Mouse (Mus musculus) G1E (cell line): ENCODE data around the gene Kcnj6. TPM values are rescaled to one million over a fixed set of nuclear protein-coding genes. Genes with fewer than 3 reads are reported as not detected.

ENCODE experiments used
- ATAC-seq: 2 replicates; pipeline ENCODE4 v1.8.0; 2016; ENCODE audit warnings: mild to moderate bottlenecking; ENCODE audit not compliant: insufficient number of reproducible peaks, poor library complexity, low FRiP score, severe bottlenecking; ENCODE audit errors: extremely low read depth
- DNase-seq: peaks from one replicate; pipeline ENCODE4 v3.0.0; 2012; ENCODE audit warnings: low spot score
- H3K27me3 ChIP-seq: 2 replicates; pipeline ENCODE4 v1.6.1; 2012; ENCODE audit warnings: mild to moderate bottlenecking, low read length, inconsistent platforms; ENCODE audit not compliant: insufficient read depth
- H3K36me3 ChIP-seq: replicated peaks from 2 replicates; pipeline ENCODE3; 2012; ENCODE audit warnings: mild to moderate bottlenecking, inconsistent platforms
- H3K4me1 ChIP-seq: 2 replicates; pipeline ENCODE4 v1.6.1; 2012; ENCODE audit warnings: low read depth, low read length, inconsistent platforms, mixed read lengths; ENCODE audit not compliant: insufficient read depth
- H3K4me3 ChIP-seq: 2 replicates; pipeline ENCODE4 v1.5.1; 2012; ENCODE audit warnings: low read depth, mild to moderate bottlenecking, inconsistent platforms, low read length, moderate library complexity, mixed read lengths
- H3K9me3 ChIP-seq: replicated peaks from 2 replicates; pipeline ENCODE4 v1.6.1; 2012; ENCODE audit warnings: inconsistent platforms
- CTCF ChIP-seq: IDR thresholded peaks from 2 replicates; pipeline ENCODE4 v1.5.1; 2012; ENCODE audit warnings: low read depth, low read length, inconsistent platforms, mixed read lengths
- GATA1 ChIP-seq: IDR thresholded peaks from 2 replicates; pipeline ENCODE4 v1.6.1; 2012; ENCODE audit warnings: borderline replicate concordance, low read length, inconsistent platforms, mixed read lengths
- GATA2 ChIP-seq: IDR thresholded peaks from 2 replicates; pipeline ENCODE4 v1.6.1; 2012; ENCODE audit warnings: low read depth, low read length, inconsistent platforms, borderline replicate concordance
- POLR2AphosphoS5 ChIP-seq: IDR thresholded peaks from 2 replicates; pipeline ENCODE4 v1.6.1; 2012; ENCODE audit warnings: low read depth, low read length, inconsistent platforms; ENCODE audit not compliant: insufficient replicate concordance
- TAL1 ChIP-seq: conservative IDR thresholded peaks from 2 replicates; pipeline ENCODE4 v1.6.1; 2012; ENCODE audit warnings: low read depth, low read length, inconsistent platforms, mixed read lengths
- polyA plus RNA-seq: library from polyadenylated mRNA; stranded (reverse); fragments of >175 nt; gene quantifications from 2 replicates; pipeline ENCODE4 v1.2.3, GENCODE M21; 2012
- total RNA-seq, 2 experiments: library from RNA; stranded (forward) in 1 of 2; stranded (reverse) in 1 of 2; fragments of 200-1000 nt in 1 of 2; fragments of >200 nt in 1 of 2; fragmentation: Nextera tagmentation in 1 of 2; gene quantifications; 2 replicates each; pipeline ENCODE4 v1.2.3; 2014 to 2017

The Kcnj6 gene
- total and polyA plus RNA-seq, 3 experiments: 0.22 TPM; not detected in 2

- Histone ChIP-seq H3K27me3 (no peaks in the 10 kb centered on the region), H3K4me1 (no peaks in the 10 kb centered on the region), H3K9me3 (peaks cover 2% of the 10 kb centered on the region; the same call in 1 of the 2 replicates), H3K4me3 (no peak overlapping the region), H3K36me3 (no peaks in the 10 kb centered on the region)
- ATAC-seq: no peak
- TF ChIP-seq GATA1 (no peak), POLR2AphosphoS5 (no peak), GATA2 (no peak), CTCF (no peak), TAL1 (no peak)
- DNase-seq: no peak
These were observed 131.7 kb downstream of the Kcnj6 start for GRCm38 (mm10) chr16:94865796-94866195.

- no peaks in the 10 kb centered on the region for H3K36me3 ChIP-seq
- TF ChIP-seq GATA1: no peak
- TF ChIP-seq TAL1: no peak
- H3K4me3 ChIP-seq: no peak overlapping the region
- peaks cover 2% of the 10 kb centered on the region; the same call in 1 of the 2 replicates for H3K9me3 ChIP-seq
- no peak for ATAC-seq
- DNase-seq: no peak
- no peaks in the 10 kb centered on the region for H3K4me1 ChIP-seq
- H3K27me3 ChIP-seq: no peaks in the 10 kb centered on the region
These were observed 132.4 kb downstream of the Kcnj6 start for GRCm38 (mm10) chr16:94865101-94865500.

- no peaks in the 10 kb centered on the region for H3K36me3 ChIP-seq
- ATAC-seq: no peak
These were observed 134.0 kb downstream of the Kcnj6 start for GRCm38 (mm10) chr16:94863475-94863874.

GRCm38 (mm10) chr16:94855990-94856389 is 141.5 kb downstream of the Kcnj6 start:
- DNase-seq: no peak
- Histone ChIP-seq H3K27me3 (no peaks in the 10 kb centered on the region), H3K9me3 (peaks cover 12% of the 10 kb centered on the region), H3K4me1 (no peaks in the 10 kb centered on the region), H3K4me3 (no peak overlapping the region), H3K36me3 (no peaks in the 10 kb centered on the region)
- ATAC-seq: no peak
- TF ChIP-seq CTCF (no peak), GATA1 (no peak), POLR2AphosphoS5 (no peak), TAL1 (no peak), GATA2 (no peak)

More at GRCm38 (mm10) chr16:94863475-94863874, 134.0 kb downstream of the Kcnj6 start:
- TF ChIP-seq GATA2 (no peak), CTCF (no peak), TAL1 (no peak), GATA1 (no peak), POLR2AphosphoS5 (no peak)
- peaks cover 6% of the 10 kb centered on the region; the same call in 1 of the 2 replicates for H3K9me3 ChIP-seq
- no peaks in the 10 kb centered on the region for H3K27me3 ChIP-seq
- no peak for DNase-seq
- no peaks in the 10 kb centered on the region for H3K4me1 ChIP-seq
- no peak overlapping the region for H3K4me3 ChIP-seq

GRCm38 (mm10) chr16:94852407-94853160 is 144.9 kb downstream of the Kcnj6 start:
- H3K4me3 ChIP-seq: no peak overlapping the region
- H3K9me3 ChIP-seq: peaks cover 11% of the 10 kb centered on the region
- ATAC-seq (no peak), DNase-seq (no peak)
- H3K4me1 ChIP-seq: no peaks in the 10 kb centered on the region
- no peaks in the 10 kb centered on the region for H3K36me3 ChIP-seq
- TF ChIP-seq CTCF (no peak), GATA2 (no peak), GATA1 (no peak), POLR2AphosphoS5 (no peak), TAL1 (no peak)
- no peaks in the 10 kb centered on the region for H3K27me3 ChIP-seq

- TF ChIP-seq CTCF (no peak), GATA1 (no peak), POLR2AphosphoS5 (no peak), TAL1 (no peak), GATA2 (no peak)
- Histone ChIP-seq H3K27me3 (no peaks in the 10 kb centered on the region), H3K36me3 (no peaks in the 10 kb centered on the region), H3K9me3 (peaks cover 8% of the 10 kb centered on the region), H3K4me3 (no peak overlapping the region), H3K4me1 (no peaks in the 10 kb centered on the region)
- ATAC-seq (no peak), DNase-seq (no peak)
These were observed 147.1 kb downstream of the Kcnj6 start for GRCm38 (mm10) chr16:94850393-94850792.

- TF ChIP-seq POLR2AphosphoS5: no peak
- TF ChIP-seq TAL1: no peak
- no peak for TF ChIP-seq GATA2
- TF ChIP-seq CTCF: no peak
- TF ChIP-seq GATA1: no peak
- Histone ChIP-seq H3K27me3 (no peaks in the 10 kb centered on the region), H3K4me3 (no peak overlapping the region), H3K4me1 (no peaks in the 10 kb centered on the region), H3K36me3 (no peaks in the 10 kb centered on the region), H3K9me3 (peaks cover 4% of the 10 kb centered on the region; the same call in 1 of the 2 replicates)
- ATAC-seq (no peak), DNase-seq (no peak)
These were observed 151.5 kb downstream of the Kcnj6 start for GRCm38 (mm10) chr16:94845996-94846395.
